Mouse (Mus musculus) heart, adult 2 months (tissue): ENCODE data around the gene Lca5l. TPM values are rescaled to one million over a fixed set of nuclear protein-coding genes. Genes with fewer than 3 reads are reported as not detected.

Experiments
- DNase-seq, 2 experiments: peaks; one replicate each; pipeline ENCODE4 v3.0.0; 2021
- H3K27ac ChIP-seq: fragments of 200-600 bp; 2 replicates; pipeline ENCODE4 v1.8.1; 2022
- H3K27me3 ChIP-seq: fragments of 200-500 bp; 2 replicates; pipeline ENCODE4 v1.6.1; 2012; ENCODE audit warnings: mild to moderate bottlenecking, low read length, inconsistent platforms, mixed read lengths; ENCODE audit not compliant: control insufficient read depth, insufficient read depth
- H3K36me3 ChIP-seq: fragments of 200-500 bp; 2 replicates; pipeline ENCODE4 v1.6.1; 2012; ENCODE audit warnings: low read length, inconsistent platforms; ENCODE audit not compliant: control insufficient read depth, insufficient read depth
- H3K4me1 ChIP-seq: fragments of 200-500 bp; 2 replicates; pipeline ENCODE4 v1.6.1; 2011; ENCODE audit warnings: low read length; ENCODE audit not compliant: control insufficient read depth, insufficient read depth
- H3K4me3 ChIP-seq: fragments of 200-600 bp; 2 replicates; pipeline ENCODE4 v1.8.1; 2022
- H3K79me2 ChIP-seq: fragments of 200-500 bp; replicated peaks from 2 replicates; pipeline ENCODE4 v1.6.1; 2012; ENCODE audit warnings: mild to moderate bottlenecking, inconsistent platforms, low read length, moderate library complexity, mixed read lengths; ENCODE audit not compliant: control insufficient read depth, insufficient read depth
- H3K9ac ChIP-seq: fragments of 200-500 bp; 2 replicates; pipeline ENCODE4 v1.6.1; 2012; ENCODE audit warnings: low read depth, mild to moderate bottlenecking, control low read depth, inconsistent platforms, low read length, mixed read lengths
- CTCF ChIP-seq: fragments of 200-600 bp; IDR thresholded peaks from 2 replicates; pipeline ENCODE4 v1.8.1; 2022; ENCODE audit warnings: antibody characterized with exemption, mild to moderate bottlenecking, moderate library complexity
- EP300 ChIP-seq: fragments of 200-500 bp; IDR thresholded peaks from 2 replicates; pipeline ENCODE4 v1.6.1; 2011; ENCODE audit warnings: low read depth, low read length, control low read depth; ENCODE audit not compliant: insufficient read depth
- POLR2A ChIP-seq: fragments of 200-500 bp; IDR thresholded peaks from 2 replicates; pipeline ENCODE4 v1.6.1; 2011; ENCODE audit warnings: mild to moderate bottlenecking, low read depth, low read length, control low read depth; ENCODE audit not compliant: insufficient read depth
- WGBS: fragments of 180-500 bp; shearing (Covaris S2); methylation state at CpG from one replicate; pipeline ENCODE4 v1.1.7; 2018; 5-methylcytosine and 5-hydroxymethylcytosine counted together
- intact Hi-C: fragments of 180-260 bp; cut with DNase I; formaldehyde crosslinking; loops from one replicate; pipeline ENCODE4 v1.15.1; 2025
- polyA plus RNA-seq: library from polyadenylated mRNA; depleted of rRNA; stranded (reverse); fragments of >200 nt; gene quantifications from 2 replicates; pipeline ENCODE4 v1.2.3, GENCODE M21; 2012
- total RNA-seq, 2 experiments: library from RNA; stranded (reverse); gene quantifications; 2 replicates each; pipeline ENCODE4 v1.2.3; 2021

Gene Lca5l
- total and polyA plus RNA-seq, 3 experiments = 0.34 to 0.39 (median 0.37) TPM

DNA sequence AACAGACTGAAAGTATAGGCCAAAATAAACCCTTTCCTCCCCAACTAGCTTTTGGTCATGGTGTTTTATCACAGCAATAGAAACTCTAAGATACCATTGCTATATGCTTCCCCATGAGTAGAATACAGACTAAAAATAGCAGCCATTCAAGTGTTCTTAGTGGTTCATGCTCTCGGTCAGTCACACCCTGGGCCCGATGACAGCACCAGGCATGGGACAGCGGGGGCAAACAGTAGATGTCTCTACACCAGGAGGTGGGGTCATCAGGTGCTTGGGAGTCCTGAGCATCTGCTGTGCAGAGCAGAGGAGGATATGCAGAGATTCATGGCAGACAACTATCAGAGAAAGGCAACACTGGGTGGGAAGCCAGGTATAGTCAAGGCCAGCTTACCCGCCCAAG lies 21.0 kb upstream of the Lca5l start:
- H3K27ac ChIP-seq = peak overlapping the region; percentile 62
- intact Hi-C loops = loop anchor here (10.0 kb wide), 1 partner anchor 402 kb away; no protein-coding TSS in a partner anchor
- 66% methylated on average over 4 of the region's 4 CpGs for WGBS

DNA sequence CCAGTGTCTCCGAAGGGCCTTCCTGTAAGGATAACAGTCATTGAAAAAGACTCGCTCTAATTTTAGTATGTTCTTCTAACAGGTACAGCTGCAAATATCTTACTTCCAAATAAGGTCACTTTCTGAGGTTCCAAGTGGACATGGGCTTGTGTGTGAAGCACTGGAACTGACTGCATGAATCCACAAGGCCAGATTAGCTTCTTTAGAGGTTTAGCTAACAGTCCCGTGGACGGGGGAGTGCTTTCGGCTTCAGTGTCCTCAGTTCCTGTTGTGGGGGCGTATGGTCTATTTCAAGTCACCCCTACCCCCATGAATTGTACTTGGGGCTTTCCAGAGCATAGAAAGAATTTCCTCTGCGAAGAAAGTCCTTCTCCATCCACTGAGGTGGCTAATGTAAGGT lies 18.8 kb upstream of the Lca5l start:
- WGBS = 27% methylated on average over 7 of the region's 7 CpGs
- TF ChIP-seq POLR2A (no peak), CTCF (no peak), EP300 (no peak)
- peak overlapping the region; percentile 67 for H3K27ac ChIP-seq
- H3K36me3 ChIP-seq = peaks cover 10% of the 10 kb centered on the region
- no peak for DNase-seq
- H3K9ac ChIP-seq = no peak overlapping the region
- H3K4me1 ChIP-seq = peaks cover 16% of the 10 kb centered on the region
- H3K79me2 ChIP-seq = no peaks in the 10 kb centered on the region
- intact Hi-C loops = loop anchor here (10.0 kb wide), 1 partner anchor 404 kb away; no protein-coding TSS in a partner anchor
- no peak overlapping the region for H3K4me3 ChIP-seq
- H3K27me3 ChIP-seq = no peaks in the 10 kb centered on the region

More for the DNA sequence above, 21.0 kb upstream of the Lca5l start:
- no peaks in the 10 kb centered on the region for H3K27me3 ChIP-seq
- H3K4me3 ChIP-seq = no peak overlapping the region
- no peak overlapping the region for H3K9ac ChIP-seq
- DNase-seq = peak; percentile 61 to 75
- TF ChIP-seq CTCF (no peak), EP300 (peak; percentile 98), POLR2A (0 out of 2 replicates have a peak, but pooled peaks have one; percentile 20)
- H3K36me3 ChIP-seq = peaks cover 10% of the 10 kb centered on the region
- H3K79me2 ChIP-seq = no peaks in the 10 kb centered on the region; the same call in 1 of the 2 replicates
- peaks cover 16% of the 10 kb centered on the region for H3K4me1 ChIP-seq

DNA sequence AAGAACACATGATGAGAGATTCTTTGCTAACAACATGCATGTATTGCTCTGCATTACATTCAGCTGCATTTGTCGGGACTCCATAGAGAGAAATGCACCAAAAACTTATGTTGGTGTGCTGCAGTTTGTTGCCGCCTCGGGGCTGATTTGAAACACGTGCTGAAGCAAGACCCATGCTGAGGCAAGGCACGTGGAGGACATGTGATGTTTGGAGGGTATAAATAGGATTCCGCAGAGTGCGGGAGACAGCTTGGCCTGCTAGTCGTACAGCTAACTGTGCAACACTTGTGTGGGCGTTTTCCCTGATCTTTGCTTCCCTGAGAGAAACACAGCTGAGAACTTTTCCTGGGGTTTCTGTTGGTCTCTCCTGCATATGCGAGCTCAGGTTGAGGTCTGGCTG lies 17.7 kb upstream of the Lca5l start:
- Histone ChIP-seq H3K9ac (no peak overlapping the region), H3K27me3 (no peaks in the 10 kb centered on the region), H3K4me3 (no peak overlapping the region), H3K36me3 (peaks cover 10% of the 10 kb centered on the region), H3K27ac (peak overlapping the region; percentile 67), H3K4me1 (peaks cover 19% of the 10 kb centered on the region), H3K79me2 (no peaks in the 10 kb centered on the region)
- DNase-seq = no peak
- 60% methylated on average over 10 of the region's 10 CpGs for WGBS
- no peak for TF ChIP-seq CTCF
- no peak for TF ChIP-seq EP300
- TF ChIP-seq POLR2A = peak; percentile 54
- intact Hi-C loops = loop anchor here (10.0 kb wide), 1 partner anchor 405 kb away; no protein-coding TSS in a partner anchor

DNA sequence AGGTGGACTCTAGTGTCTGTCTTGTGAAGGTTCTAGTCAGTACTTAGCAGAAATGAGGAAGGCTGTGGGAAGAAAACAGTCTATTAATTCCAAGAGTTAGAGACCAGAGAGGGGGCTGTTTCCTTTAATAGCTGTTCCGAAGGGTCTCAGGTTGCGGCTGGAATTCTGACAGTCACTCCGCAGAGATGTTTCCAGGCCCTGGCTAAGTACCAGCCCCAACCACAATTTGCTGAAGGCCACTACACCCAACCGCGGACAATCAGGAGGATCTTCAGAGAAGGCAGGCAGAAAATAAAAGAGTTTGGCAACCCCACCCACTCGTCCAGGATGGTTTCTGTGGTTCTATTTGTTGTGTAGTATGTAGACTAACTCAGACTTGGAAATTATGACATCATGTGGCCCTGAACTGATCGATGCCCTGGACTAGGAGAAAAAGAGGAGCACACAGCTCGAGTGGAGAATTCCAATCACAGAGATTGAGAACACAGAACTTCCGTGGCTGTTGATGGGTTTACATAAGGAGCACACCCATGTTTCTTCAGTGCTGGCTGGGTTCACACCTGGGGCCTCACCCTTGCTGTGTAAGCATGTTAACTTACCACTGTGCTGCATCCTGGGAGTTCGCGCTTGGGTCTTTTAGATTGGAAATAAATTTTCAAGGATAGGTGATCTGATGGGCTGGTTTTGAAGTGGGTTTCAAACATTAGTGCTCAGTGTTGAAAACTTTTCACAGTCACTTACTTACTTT lies 9.6 kb upstream of the Lca5l start:
- H3K4me3 ChIP-seq = peak overlapping the region; percentile 52
- H3K27ac ChIP-seq = peak overlapping the region; percentile 93
- peaks cover 2% of the 10 kb centered on the region; the same call in 1 of the 2 replicates for H3K36me3 ChIP-seq
- no peak for DNase-seq
- H3K79me2 ChIP-seq = no peaks in the 10 kb centered on the region
- peak overlapping the region; percentile 61 for H3K9ac ChIP-seq
- no peak for TF ChIP-seq EP300
- intact Hi-C loops = no loop called here
- H3K4me1 ChIP-seq = peaks cover 4% of the 10 kb centered on the region
- WGBS = 58% methylated on average over 11 of the region's 11 CpGs
- no peaks in the 10 kb centered on the region for H3K27me3 ChIP-seq

DNA sequence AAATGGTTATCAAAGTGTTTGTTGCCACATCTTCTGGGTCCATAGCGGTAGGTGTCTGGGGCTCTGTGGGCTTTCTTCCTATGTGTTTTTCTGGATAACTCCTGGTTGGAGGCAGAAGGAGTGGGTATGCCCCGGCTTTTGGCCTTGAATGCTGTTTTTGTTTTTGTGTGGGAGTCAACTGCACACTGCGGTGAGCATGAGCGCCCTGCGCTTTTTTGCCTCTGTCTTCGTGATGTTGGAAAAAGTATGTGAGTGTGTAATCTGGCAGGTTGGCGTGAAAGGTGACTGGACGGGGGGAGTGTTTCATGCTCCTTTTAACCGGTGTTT lies 8.6 kb upstream of the Lca5l start:
- H3K36me3 ChIP-seq = peaks cover 2% of the 10 kb centered on the region; the same call in 1 of the 2 replicates
- peak overlapping the region; percentile 93 for H3K27ac ChIP-seq
- H3K4me1 ChIP-seq = peaks cover 4% of the 10 kb centered on the region
- TF ChIP-seq POLR2A (peak; percentile 0; the same call in 1 of the 2 replicates), CTCF (no peak)
- intact Hi-C loops = no loop called here
- no peaks in the 10 kb centered on the region for H3K79me2 ChIP-seq
- H3K4me3 ChIP-seq = peak overlapping the region; percentile 52
- H3K27me3 ChIP-seq = no peaks in the 10 kb centered on the region
- peak overlapping the region; percentile 61 for H3K9ac ChIP-seq
- WGBS = 22% methylated on average over 9 of the region's 9 CpGs
- DNase-seq = no peak

DNA sequence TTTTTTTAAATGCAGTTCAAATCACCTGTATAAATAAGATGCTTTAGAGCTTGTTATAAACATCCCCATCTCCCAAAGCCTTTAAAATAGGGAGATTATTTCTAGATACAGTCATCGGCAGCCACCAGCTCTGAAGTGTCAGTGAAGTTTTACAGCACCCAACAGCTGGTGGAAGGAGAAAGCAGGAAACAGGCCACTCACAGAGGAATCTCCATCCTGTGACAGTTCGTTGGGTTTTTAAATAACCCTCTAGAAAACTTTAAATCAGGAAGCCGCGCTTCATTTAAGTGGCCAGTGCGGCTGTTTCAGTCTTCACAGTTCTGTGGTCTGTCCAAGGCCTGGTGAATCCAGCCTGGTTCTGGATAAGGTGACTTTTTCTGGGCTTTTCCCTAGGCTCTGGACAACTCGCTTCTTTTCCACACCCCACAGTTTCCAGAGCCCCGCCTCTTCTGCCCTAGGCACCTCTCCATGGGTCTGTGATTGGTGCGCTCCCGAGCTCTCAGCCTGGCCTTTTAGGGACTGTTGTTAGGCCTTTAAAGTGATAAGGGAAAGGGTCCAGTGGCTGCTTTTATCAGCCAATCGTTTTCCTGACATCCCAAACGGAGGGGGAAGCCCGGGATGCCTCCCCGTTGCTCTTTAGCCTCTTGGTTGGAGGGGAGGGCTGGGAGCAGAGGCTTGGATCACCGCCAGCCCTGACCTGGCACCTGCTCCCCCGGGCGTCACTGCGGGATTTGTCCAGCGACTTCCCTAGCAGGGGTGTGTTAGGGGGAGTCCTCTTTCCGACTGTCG lies 8.0 kb upstream of the Lca5l start, which contains the start of gene Sh3bgr:
Gene Sh3bgr (plus strand): TSS at position 538 of the 789 bp plus-strand sequence.
- TF ChIP-seq POLR2A (0 out of 2 replicates have a peak, but pooled peaks have one; percentile 50), CTCF (no peak), EP300 (0 out of 2 replicates have a peak, but pooled peaks have one; percentile 38)
- peak within 1 kb of the TSS; percentile 61 for H3K9ac ChIP-seq
- H3K36me3 ChIP-seq = peaks cover 2% of the 10 kb centered on the region; the same call in 1 of the 2 replicates
- H3K27me3 ChIP-seq = no peaks in the 10 kb centered on the region
- H3K4me3 ChIP-seq = peak within 1 kb of the TSS; percentile 52
- intact Hi-C loops = no loop called here
- no peaks in the 10 kb centered on the region for H3K79me2 ChIP-seq
- 2% methylated on average over 20 of the region's 20 CpGs for WGBS
- peak within 1 kb of the TSS; percentile 93 for H3K27ac ChIP-seq
- peaks cover 2% of the 10 kb centered on the region for H3K4me1 ChIP-seq
- DNase-seq = peak; percentile 79 to 86
